ENCODE assay signal across 18 mouse cellular contexts in the genomic region with DNA sequence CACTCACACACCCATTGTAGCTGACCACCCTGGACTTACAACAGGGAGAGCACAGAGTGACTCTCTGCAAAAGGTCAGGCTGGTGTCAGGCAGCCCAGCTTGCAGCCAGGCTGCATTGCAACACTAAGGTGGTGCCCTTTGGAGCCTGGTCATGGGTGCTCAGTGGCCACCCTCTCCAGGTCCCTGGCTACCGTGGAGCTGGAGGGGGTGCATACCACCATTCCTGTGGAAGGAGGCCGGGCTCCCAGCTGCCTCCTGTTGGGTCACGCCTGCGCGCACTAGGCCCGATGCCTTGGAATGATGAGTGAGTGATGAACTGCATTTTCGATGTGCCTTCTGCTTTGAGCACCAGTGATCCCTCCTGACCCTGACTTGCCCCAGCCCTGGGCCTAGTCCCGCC. TPM values are rescaled to one million over a fixed set of nuclear protein-coding genes. Genes with fewer than 3 reads are reported as not detected.
A peak's percentile ranks its signal among the peaks of the same experiment; 100 is the strongest.
DNase-seq lines count a peak whose midpoint lies in the region; ATAC-seq and TF ChIP-seq lines count a peak whose summit lies in the region.
"Had no signal": no experiment of that assay in that cellular context is flagged by ENCODE, and none has a peak within 500 bp of the region (broad histone marks: within the 10 kb centered on the region; RNA-seq: fewer than 3 reads in every experiment).

No protein-coding gene starts in this region.

- H3K27me3 ChIP-seq in liver, embryonic 11.5 days (replicated peaks; ENCODE audit: control insufficient read depth, insufficient read depth, low read length) = peaks cover 36% of the 10 kb centered on the region
- H3K27me3 ChIP-seq in lung, postnatal 0 days (replicated peaks; ENCODE audit: insufficient read depth, low read length) = peaks cover 21% of the 10 kb centered on the region
- H3K27me3 ChIP-seq in stomach, postnatal 0 days (ENCODE audit: control insufficient read depth, insufficient read depth, low read length) = peaks cover 3% of the 10 kb centered on the region; the same call in 1 of the 2 replicates
- H3K27me3 ChIP-seq in heart, embryonic 12.5 days (replicated peaks) = peaks cover 65% of the 10 kb centered on the region

- no peak for TF ChIP-seq CTCF in lung, postnatal 0 days (IDR thresholded peaks at IDR 0.05)
- no peak for TF ChIP-seq CTCF in stomach, postnatal 0 days (IDR thresholded peaks at IDR 0.05; ENCODE audit: low read depth)

- H3K9me3 ChIP-seq in liver, embryonic 11.5 days (ENCODE audit: control insufficient read depth, low read length) = no peaks in the 10 kb centered on the region
- no peaks in the 10 kb centered on the region for H3K9me3 ChIP-seq in lung, postnatal 0 days (ENCODE audit: low read length)
- H3K9me3 ChIP-seq in stomach, postnatal 0 days (ENCODE audit: control insufficient read depth, low read length) = no peaks in the 10 kb centered on the region
- no peaks in the 10 kb centered on the region for H3K9me3 ChIP-seq in heart, embryonic 12.5 days (replicated peaks)
- H3K9me3 ChIP-seq: limb, embryonic 15.5 days; midbrain, embryonic 12.5 days had no signal

- DNase-seq in kidney, adult 8-10 months = peak; percentile 17 to 54
- no peak for DNase-seq in kidney, postnatal 4 days
- DNase-seq in kidney, postnatal 36 days = peak; percentile 47 to 64
- no peak for DNase-seq in liver, embryonic 11.5 days (ENCODE audit: low spot score)
- peak; percentile 35 for DNase-seq in lung, postnatal 0 days (ENCODE audit: low spot score)
- DNase-seq in stomach, postnatal 0 days (ENCODE audit: low spot score) = no peak
- DNase-seq: adrenal gland, postnatal 36 days; cerebellum, adult 9-11 months; heart, adult 18-20 months; heart, postnatal 14 days; right cerebral cortex, adult 18-20 months had no signal

- no peak overlapping the region for H3K4me2 ChIP-seq in liver, embryonic 11.5 days
- H3K4me2 ChIP-seq in lung, postnatal 0 days (replicated peaks; ENCODE audit: low read depth, low read length) = no peak overlapping the region
- no peak overlapping the region for H3K4me2 ChIP-seq in stomach, postnatal 0 days (replicated peaks; ENCODE audit: low read depth)
- H3K4me2 ChIP-seq in heart, embryonic 12.5 days = no peak overlapping the region
- H3K4me2 ChIP-seq: limb, embryonic 15.5 days; midbrain, embryonic 12.5 days had no signal

- no peak overlapping the region for H3K4me3 ChIP-seq in liver, embryonic 11.5 days (ENCODE audit: low read depth, low read length)
- no peak overlapping the region for H3K4me3 ChIP-seq in lung, postnatal 0 days (ENCODE audit: low read depth, low read length)
- H3K4me3 ChIP-seq in stomach, postnatal 0 days (ENCODE audit: low read depth, low read length) = no peak overlapping the region
- no peak overlapping the region for H3K4me3 ChIP-seq in heart, embryonic 12.5 days
- H3K4me3 ChIP-seq: limb, embryonic 15.5 days; midbrain, embryonic 12.5 days; myocyte had no signal

- no peak overlapping the region for H3K9ac ChIP-seq in liver, embryonic 11.5 days (ENCODE audit: low read depth, low read length)
- H3K9ac ChIP-seq in lung, postnatal 0 days (replicated peaks; ENCODE audit: low read depth) = no peak overlapping the region
- no peak overlapping the region for H3K9ac ChIP-seq in stomach, postnatal 0 days (ENCODE audit: low read length)
- no peak overlapping the region for H3K9ac ChIP-seq in heart, embryonic 12.5 days
- H3K9ac ChIP-seq: limb, embryonic 15.5 days; midbrain, embryonic 12.5 days had no signal

- H3K27ac ChIP-seq in liver, embryonic 11.5 days (ENCODE audit: low read depth, low read length) = peak overlapping the region; percentile 21; the same call in 1 of the 2 replicates
- no peak overlapping the region for H3K27ac ChIP-seq in lung, postnatal 0 days (ENCODE audit: low read length)
- no peak overlapping the region for H3K27ac ChIP-seq in stomach, postnatal 0 days (replicated peaks)
- H3K27ac ChIP-seq in heart, embryonic 12.5 days (ENCODE audit: poor library complexity, severe bottlenecking) = no peak overlapping the region
- H3K27ac ChIP-seq: limb, embryonic 15.5 days; midbrain, embryonic 12.5 days had no signal

- WGBS in liver, embryonic 11.5 days = 75% methylated on average over 8 of the region's 8 CpGs
- whole genome bisulfite sequencing in lung, postnatal 0 days = 64% methylated on average over 8 of the region's 8 CpGs
- 88% methylated on average over 8 of the region's 8 CpGs for WGBS in stomach, postnatal 0 days
- 79% methylated on average over 8 of the region's 8 CpGs for WGBS in heart, embryonic 12.5 days

- ATAC-seq in liver, embryonic 11.5 days (replicated peaks; ENCODE audit: low FRiP score) = peak; percentile 44
- ATAC-seq in lung, postnatal 0 days = peak; percentile 53
- no peak for ATAC-seq in stomach, postnatal 0 days (ENCODE audit: low FRiP score, low TSS enrichment)
- no peak for ATAC-seq in heart, embryonic 12.5 days (ENCODE audit: insufficient number of reproducible peaks, low FRiP score)
- ATAC-seq in megakaryocyte progenitor cell, adult 5-6 weeks (replicated peaks; ENCODE audit: poor library complexity) = no peak
- ATAC-seq: CD4-positive, CD25-positive, alpha-beta regulatory T cell, adult 4 months had no signal

- peaks cover 17% of the 10 kb centered on the region for H3K4me1 ChIP-seq in liver, embryonic 11.5 days (replicated peaks; ENCODE audit: control insufficient read depth, insufficient read depth, low read length)
- H3K4me1 ChIP-seq in lung, postnatal 0 days (ENCODE audit: insufficient read depth, low read depth, low read length) = no peaks in the 10 kb centered on the region
- H3K4me1 ChIP-seq in stomach, postnatal 0 days (replicated peaks; ENCODE audit: control insufficient read depth, insufficient read depth) = no peaks in the 10 kb centered on the region
- H3K4me1 ChIP-seq in heart, embryonic 12.5 days (replicated peaks) = peaks cover 30% of the 10 kb centered on the region

- H3K36me3 ChIP-seq in liver, embryonic 11.5 days (ENCODE audit: control insufficient read depth, insufficient read depth, low read length) = 0 out of 2 replicates have a peak, but pooled peaks cover 2% of the 10 kb centered on the region
- H3K36me3 ChIP-seq in lung, postnatal 0 days (ENCODE audit: insufficient read depth, low read length) = peaks cover 9% of the 10 kb centered on the region; the same call in 1 of the 2 replicates
- H3K36me3 ChIP-seq in stomach, postnatal 0 days (ENCODE audit: control insufficient read depth, insufficient read depth, low read length) = peaks cover 3% of the 10 kb centered on the region; the same call in 1 of the 2 replicates
- peaks cover 19% of the 10 kb centered on the region for H3K36me3 ChIP-seq in heart, embryonic 12.5 days

- no peak for TF ChIP-seq EP300 in lung, postnatal 0 days (IDR thresholded peaks at IDR 0.05)
- no peak for TF ChIP-seq EP300 in stomach, postnatal 0 days (optimal IDR thresholded peaks at IDR 0.05)

RNA-seq across cellular contexts. Expression of a gene that starts 22.2 kb away (rescaled TPM):
- 0.75 and 0.89 TPM in 2 replicates for polyA plus RNA-seq in liver, embryonic 11.5 days (2014; fragmentation: Nextera tagmentation; extraction: Ambion mirVana)
- polyA plus RNA-seq in lung, postnatal 0 days (2015; fragmentation: Nextera tagmentation; extraction: Ambion mirVana) = 0.11 TPM in 2 replicates
- not detected in 2 replicates for polyA plus RNA-seq in stomach, postnatal 0 days (2015; fragmentation: Nextera tagmentation; extraction: Ambion mirVana)
- 0.15 and 0.21 TPM in 2 replicates for polyA plus RNA-seq in heart, embryonic 12.5 days (2016; fragmentation: Nextera tagmentation; extraction: Ambion mirVana)
- not detected in 2 replicates for total RNA-seq in megakaryocyte progenitor cell, adult 5-6 weeks (2015)
- total RNA-seq in megakaryocyte progenitor cell, adult 5-6 weeks (2017) = not detected in 2 replicates
- polyA plus RNA-seq: CD4-positive, CD25-positive, alpha-beta regulatory T cell, adult 4 months; myocyte; stomach, embryonic 16.5 days had no signal

RNA-seq across cellular contexts. Expression of a gene that starts 32.0 kb away (rescaled TPM):
- polyA plus RNA-seq in liver, embryonic 11.5 days (2014; fragmentation: Nextera tagmentation; extraction: Ambion mirVana) = 25.0 and 25.7 TPM in 2 replicates
- polyA plus RNA-seq in lung, postnatal 0 days (2015; fragmentation: Nextera tagmentation; extraction: Ambion mirVana) = 6.9 and 7.9 TPM in 2 replicates
- 6.7 and 7.3 TPM in 2 replicates for polyA plus RNA-seq in stomach, postnatal 0 days (2015; fragmentation: Nextera tagmentation; extraction: Ambion mirVana)
- polyA plus RNA-seq in heart, embryonic 12.5 days (2016; fragmentation: Nextera tagmentation; extraction: Ambion mirVana) = 11.3 and 12.3 TPM in 2 replicates
- total RNA-seq in megakaryocyte progenitor cell, adult 5-6 weeks (2015) = 9.1 and 9.8 TPM in 2 replicates
- total RNA-seq in megakaryocyte progenitor cell, adult 5-6 weeks (2017) = 14.2 and 19.1 TPM in 2 replicates

RNA-seq across cellular contexts. Expression of a gene that starts 52.6 kb away (rescaled TPM):
- polyA plus RNA-seq in liver, embryonic 11.5 days (2014; fragmentation: Nextera tagmentation; extraction: Ambion mirVana) = 3.2 and 3.4 TPM in 2 replicates
- 0.17 and 0.24 TPM in 2 replicates for polyA plus RNA-seq in lung, postnatal 0 days (2015; fragmentation: Nextera tagmentation; extraction: Ambion mirVana)
- 1.3 and 1.5 TPM in 2 replicates for polyA plus RNA-seq in stomach, postnatal 0 days (2015; fragmentation: Nextera tagmentation; extraction: Ambion mirVana)
- polyA plus RNA-seq in heart, embryonic 12.5 days (2016; fragmentation: Nextera tagmentation; extraction: Ambion mirVana) = 0.51 and 0.86 TPM in 2 replicates
- 0.30 and 0.71 TPM in 2 replicates for total RNA-seq in megakaryocyte progenitor cell, adult 5-6 weeks (2015)
- total RNA-seq in megakaryocyte progenitor cell, adult 5-6 weeks (2017) = 0.87 and 2.2 TPM in 2 replicates

RNA-seq across cellular contexts. Expression of a gene that starts 57.2 kb away (rescaled TPM):
- 17.0 and 20.1 TPM in 2 replicates for polyA plus RNA-seq in liver, embryonic 11.5 days (2014; fragmentation: Nextera tagmentation; extraction: Ambion mirVana)
- 30.3 and 30.8 TPM in 2 replicates for polyA plus RNA-seq in lung, postnatal 0 days (2015; fragmentation: Nextera tagmentation; extraction: Ambion mirVana)
- 17.7 and 18.1 TPM in 2 replicates for polyA plus RNA-seq in stomach, postnatal 0 days (2015; fragmentation: Nextera tagmentation; extraction: Ambion mirVana)
- polyA plus RNA-seq in heart, embryonic 12.5 days (2016; fragmentation: Nextera tagmentation; extraction: Ambion mirVana) = 13.1 and 13.3 TPM in 2 replicates
- 17.4 and 17.8 TPM in 2 replicates for total RNA-seq in megakaryocyte progenitor cell, adult 5-6 weeks (2015)
- total RNA-seq in megakaryocyte progenitor cell, adult 5-6 weeks (2017) = 20.2 and 25.5 TPM in 2 replicates

RNA-seq across cellular contexts. Expression of a gene that starts 57.6 kb away (rescaled TPM):
- polyA plus RNA-seq in liver, embryonic 11.5 days (2014; fragmentation: Nextera tagmentation; extraction: Ambion mirVana) = 10.8 and 13.1 TPM in 2 replicates
- polyA plus RNA-seq in lung, postnatal 0 days (2015; fragmentation: Nextera tagmentation; extraction: Ambion mirVana) = 9.6 and 10.5 TPM in 2 replicates
- 6.3 and 8.2 TPM in 2 replicates for polyA plus RNA-seq in stomach, postnatal 0 days (2015; fragmentation: Nextera tagmentation; extraction: Ambion mirVana)
- 8.4 TPM in 2 replicates for polyA plus RNA-seq in heart, embryonic 12.5 days (2016; fragmentation: Nextera tagmentation; extraction: Ambion mirVana)
- 7.8 and 8.3 TPM in 2 replicates for total RNA-seq in megakaryocyte progenitor cell, adult 5-6 weeks (2015)
- 2.4 and 8.2 TPM in 2 replicates for total RNA-seq in megakaryocyte progenitor cell, adult 5-6 weeks (2017)

Comparison
In these comparisons a context has a peak if more than half of its experiments do, and no peak if none do; other contexts are left out.
1. DNase-seq: peak in kidney, adult 8-10 months (2 of 2), kidney, postnatal 36 days (2 of 2) and lung, postnatal 0 days (single experiment); none in kidney, postnatal 4 days (0 of 2), liver, embryonic 11.5 days (single experiment) and stomach, postnatal 0 days (single experiment).
2. ATAC-seq: peak in liver, embryonic 11.5 days (single experiment) and lung, postnatal 0 days (single experiment); none in stomach, postnatal 0 days (single experiment), heart, embryonic 12.5 days (single experiment) and megakaryocyte progenitor cell, adult 5-6 weeks (single experiment).